Mouse (Mus musculus) frontal cortex, postnatal 10 days (tissue): ENCODE data around the gene Ccdc47.
A peak's percentile ranks its signal among the peaks of the same experiment; 100 is the strongest.
"Not testable (repeated sequence)": the region's sequence is repeated elsewhere in the genome, so short reads cannot be mapped to it uniquely, and the experiment has no call there.

ENCODE experiments used
- DNase-seq, 2 experiments: peaks; one replicate each; pipeline ENCODE4 v3.0.0; 2022; ENCODE audit warnings: low spot score in 2 of 2, mixed read lengths in 1 of 2

Gene Ccdc47

DNA sequence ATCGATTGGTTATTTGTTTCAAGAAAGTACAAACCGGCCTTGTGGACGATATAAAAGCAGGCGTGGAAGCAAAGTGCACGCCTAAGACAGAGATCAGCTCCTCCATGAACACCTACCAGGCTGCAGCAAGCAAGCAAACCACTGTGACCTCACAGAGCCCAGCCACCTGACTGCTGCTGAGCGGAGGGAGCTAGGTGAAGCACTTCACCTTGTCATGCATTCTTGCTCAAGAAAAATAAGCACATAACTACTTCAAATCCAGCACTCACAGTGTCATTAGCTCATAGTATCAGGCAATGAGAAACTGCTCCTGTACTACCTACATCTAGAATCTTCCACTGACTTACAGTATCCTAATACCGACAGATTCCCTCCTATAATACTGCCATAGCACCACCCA, 16.1 kb downstream of the Ccdc47 start:
- DNase-seq: not testable (repeated sequence)

DNA sequence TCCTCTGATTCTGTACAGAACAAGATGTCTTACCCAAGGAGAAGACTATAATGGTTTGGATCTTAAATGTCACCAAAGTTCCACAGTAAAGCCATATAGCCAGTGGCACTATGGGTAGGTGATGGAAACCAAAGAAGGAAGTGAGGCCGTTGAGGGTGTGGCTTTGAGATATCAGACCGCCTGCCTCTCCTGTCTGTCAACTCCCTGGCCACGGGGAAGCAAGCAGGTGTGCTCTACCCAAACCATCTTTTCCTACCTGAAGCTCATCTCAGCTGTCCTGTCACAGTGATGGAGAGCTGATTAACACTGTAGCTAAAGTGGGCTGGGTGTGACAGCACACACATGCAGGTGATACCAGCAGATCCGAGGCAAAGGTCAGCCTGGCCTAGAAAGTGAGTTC, 17.9 kb downstream of the Ccdc47 start:
- DNase-seq: no peak

DNA sequence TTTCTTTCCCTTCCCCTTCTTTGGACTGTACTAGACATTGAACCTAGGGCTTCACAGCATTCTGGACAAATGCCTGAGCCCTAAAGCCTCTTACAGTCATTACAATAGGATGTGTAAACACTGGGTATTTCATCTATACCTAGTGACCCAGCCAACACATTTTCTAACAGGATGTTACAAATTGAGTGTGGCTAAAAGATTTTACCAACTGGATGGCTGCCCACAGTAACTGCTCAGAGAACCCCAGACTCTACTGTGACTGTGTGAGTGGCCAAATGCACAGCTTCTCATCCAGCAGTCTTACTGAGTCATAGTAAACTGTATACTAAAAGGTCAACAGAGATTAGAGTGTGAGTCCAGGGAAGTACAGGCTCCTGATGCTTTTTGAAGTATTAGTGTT, 20.8 kb downstream of the Ccdc47 start:
- no peak for DNase-seq

DNA sequence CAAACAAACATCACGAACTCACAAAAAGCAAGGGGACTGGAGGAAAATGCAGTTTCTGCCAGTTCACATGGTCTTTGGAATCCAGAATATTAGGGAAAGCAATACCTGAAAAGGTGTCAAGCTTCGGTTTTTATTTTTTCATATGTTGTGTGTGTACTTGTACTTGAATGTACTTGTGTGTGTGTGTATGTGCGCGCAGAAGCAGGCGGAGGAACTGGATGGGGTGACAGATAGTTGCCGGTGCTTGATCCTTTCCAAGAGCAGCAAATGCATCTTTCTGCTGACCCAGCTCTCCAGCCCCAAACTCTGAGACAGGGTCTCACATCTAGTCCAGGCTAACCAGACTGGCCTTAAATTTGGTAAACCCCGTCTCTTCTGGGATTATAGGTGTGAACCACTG, 21.3 kb downstream of the Ccdc47 start:
- no peak for DNase-seq

GRCm38 (mm10) chr11:106194155-106194541, 22.0 kb downstream of the Ccdc47 start:
- no peak for DNase-seq

GRCm38 (mm10) chr11:106193371-106194154, 22.6 kb downstream of the Ccdc47 start:
- peak; percentile 91 to 95 for DNase-seq

DNA sequence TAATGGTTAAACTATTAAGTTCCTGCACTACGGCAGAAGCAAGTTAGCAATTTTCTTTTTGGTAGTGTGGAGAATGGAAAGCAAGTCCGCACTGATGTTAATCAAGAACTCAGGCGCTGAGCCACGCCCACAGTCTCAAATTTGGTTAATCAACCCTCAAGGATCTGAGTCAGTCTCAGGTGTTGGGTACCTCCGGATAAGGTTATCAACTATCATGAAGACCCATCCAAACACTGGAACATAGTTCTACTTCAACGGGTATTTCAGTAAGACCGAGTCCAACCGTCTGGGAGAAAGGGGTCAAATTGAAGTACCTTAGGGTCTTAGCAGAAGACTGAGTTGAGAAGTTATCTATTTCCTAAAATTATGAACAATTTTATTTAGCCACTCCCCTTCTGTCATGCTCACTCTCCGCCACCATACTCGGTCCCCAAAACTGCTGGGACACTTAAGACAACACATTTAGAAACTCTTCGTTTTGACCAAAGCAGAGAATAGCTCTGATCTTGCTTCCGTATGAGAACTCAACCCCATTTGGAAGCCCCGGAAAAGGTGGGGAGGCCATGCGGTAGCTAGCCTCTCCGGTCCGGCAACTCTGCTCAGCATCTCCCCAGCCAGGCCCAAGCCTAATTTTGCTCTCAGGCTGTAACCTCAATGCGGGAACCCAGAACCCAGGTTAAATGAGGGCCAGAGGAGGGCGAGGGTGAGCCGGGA, 23.3 kb downstream of the Ccdc47 start:
- no peak for DNase-seq

GRCm38 (mm10) chr11:106192241-106192640, 23.9 kb downstream of the Ccdc47 start:
- DNase-seq: no peak

DNA sequence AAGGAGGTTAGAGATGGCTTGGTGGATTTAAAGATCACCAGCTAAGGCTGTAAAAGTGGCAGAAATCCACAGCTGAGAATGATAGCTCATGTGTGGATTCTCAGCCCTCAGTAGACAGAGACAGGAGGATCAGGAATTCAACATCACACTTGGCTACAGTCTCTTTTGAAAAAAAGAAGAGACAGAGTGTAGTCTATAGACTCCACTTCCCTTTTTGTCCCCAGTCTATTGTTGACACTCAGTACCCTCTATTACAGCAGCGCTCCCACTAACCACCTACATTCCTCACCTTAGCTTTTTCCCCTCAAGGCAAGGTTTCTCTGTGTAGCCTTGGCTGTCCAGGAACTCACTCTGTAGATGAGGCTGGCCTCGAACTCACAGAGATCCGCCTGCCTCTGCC, 24.4 kb downstream of the Ccdc47 start:
- no peak for DNase-seq

- DNase-seq: no peak
These were observed 28.8 kb downstream of the Ccdc47 start for GRCm38 (mm10) chr11:106187326-106187725.

- no peak for DNase-seq
These were observed 35.7 kb downstream of the Ccdc47 start for GRCm38 (mm10) chr11:106180449-106180801.

- no peak for DNase-seq
These were observed 36.3 kb downstream of the Ccdc47 start for GRCm38 (mm10) chr11:106179711-106180448.

DNA sequence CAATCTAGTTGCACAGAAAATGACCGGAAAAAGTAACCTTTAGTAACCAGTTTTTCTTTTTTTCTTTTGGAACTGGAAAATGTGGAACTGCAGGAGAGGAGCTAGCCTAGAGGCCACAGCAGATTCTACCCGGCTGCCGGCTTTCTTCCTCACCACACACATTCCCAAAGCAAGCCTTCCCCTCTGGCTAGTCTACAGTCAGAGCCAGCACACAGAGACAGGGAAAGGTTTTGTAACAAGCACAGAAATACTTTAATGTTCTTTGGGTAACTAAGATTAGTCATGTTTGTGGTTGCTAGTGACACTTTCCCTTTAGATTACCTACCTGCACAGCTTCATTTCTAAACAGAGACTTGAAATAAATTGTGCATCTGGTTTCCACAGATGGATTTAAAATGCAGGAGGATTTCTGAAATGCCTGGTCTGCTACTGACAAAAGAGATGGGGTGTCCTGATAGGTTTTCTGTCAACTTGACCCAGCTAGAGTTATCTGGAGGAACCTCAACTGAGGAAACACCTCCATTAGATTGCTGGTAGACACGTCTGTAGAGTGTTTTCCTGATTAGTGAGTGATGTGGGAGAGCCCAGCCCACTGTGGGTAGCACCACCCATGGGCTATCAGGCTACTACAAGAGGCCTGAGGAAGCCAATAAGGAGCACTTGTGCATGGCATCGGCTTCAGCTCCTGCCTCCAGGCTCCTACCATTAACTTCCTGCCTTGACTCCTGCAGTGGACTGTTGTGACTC, 37.9 kb downstream of the Ccdc47 start:
- no peak for DNase-seq

- no peak for DNase-seq
These were observed 39.8 kb downstream of the Ccdc47 start for GRCm38 (mm10) chr11:106176372-106176771.

DNA sequence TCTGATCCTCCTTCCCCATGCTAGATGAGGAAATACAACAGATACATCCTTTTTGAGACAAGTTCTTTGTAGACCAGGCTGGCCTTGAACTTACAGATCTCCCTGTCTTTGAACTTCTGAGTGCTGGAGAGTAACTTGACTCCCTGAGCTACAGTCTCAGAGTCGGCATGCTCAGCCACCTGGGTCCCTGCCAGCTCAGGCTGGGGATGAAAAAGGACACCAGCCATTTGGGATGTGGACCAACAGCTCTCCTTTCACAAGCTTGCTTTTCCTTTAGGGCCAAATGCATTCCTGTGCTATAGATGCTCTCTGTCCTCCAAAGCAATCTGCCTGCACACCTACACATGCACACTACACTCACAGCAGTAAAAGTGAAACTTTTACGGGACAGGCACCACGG, 41.1 kb downstream of the Ccdc47 start:
- DNase-seq: no peak

DNA sequence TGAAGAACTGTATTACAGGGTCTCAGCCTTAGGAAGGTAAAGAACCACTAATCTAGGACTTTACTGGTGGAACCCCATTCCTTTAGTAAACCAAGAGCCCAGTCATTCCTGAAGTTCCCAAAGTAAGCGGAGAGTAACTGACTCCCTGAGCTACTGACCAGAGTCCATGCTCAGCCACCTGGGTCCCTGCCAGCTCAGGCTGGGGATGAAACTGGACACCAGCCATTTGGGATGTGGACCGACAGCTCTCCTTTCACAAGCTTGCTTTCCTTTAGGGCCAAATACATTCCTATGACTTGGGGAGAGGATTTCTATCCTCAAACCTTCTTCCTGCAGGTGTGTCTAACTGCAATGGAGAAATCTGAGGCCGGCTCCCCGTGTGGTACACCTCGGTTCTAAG, 41.8 kb downstream of the Ccdc47 start:
- no peak for DNase-seq

- no peak for DNase-seq
These were observed 42.9 kb downstream of the Ccdc47 start for GRCm38 (mm10) chr11:106173228-106173627.

GRCm38 (mm10) chr11:106170807-106171206, 45.3 kb downstream of the Ccdc47 start:
- DNase-seq: no peak

DNA sequence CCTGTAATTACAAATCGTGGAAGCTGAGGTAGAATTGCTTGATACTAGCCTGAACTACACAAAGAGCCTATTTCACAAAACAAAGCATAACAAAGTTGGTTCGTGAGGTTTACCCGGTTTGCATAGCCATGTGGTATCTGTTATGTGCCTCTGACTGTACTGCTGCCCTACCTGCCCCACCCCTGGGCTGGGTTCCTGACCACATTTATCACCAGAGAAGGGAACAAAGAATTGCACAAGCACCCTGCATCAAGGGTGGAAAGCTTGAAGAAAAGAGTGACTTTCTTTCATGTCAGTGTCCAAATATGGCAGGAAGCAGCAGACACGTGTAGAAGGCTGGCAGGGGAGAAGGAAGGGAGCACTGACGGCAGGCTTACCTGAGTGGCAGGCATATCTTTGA, 48.7 kb downstream of the Ccdc47 start:
- no peak for DNase-seq

- no peak for DNase-seq
These were observed 51.5 kb downstream of the Ccdc47 start for GRCm38 (mm10) chr11:106164601-106165180.

GRCm38 (mm10) chr11:106163546-106163945, 52.6 kb downstream of the Ccdc47 start:
- DNase-seq: no peak

- no peak for DNase-seq
These were observed 53.9 kb downstream of the Ccdc47 start for GRCm38 (mm10) chr11:106162237-106162636.
